Mouse (Mus musculus) limb, embryonic 14.5 days (tissue): Measurements from ENCODE around the gene Isx. TPM values are rescaled to one million over a fixed set of nuclear protein-coding genes. Genes with fewer than 3 reads are reported as not detected.

Source experiments
- ATAC-seq: fragments of 200-750 bp; cut with Nextera tagmentation; 2 replicates; pipeline ENCODE4 v1.8.0; 2017; ENCODE audit warnings: low read depth, moderate number of reproducible peaks, moderate TSS enrichment; ENCODE audit not compliant: low FRiP score
- DNase-seq: peaks from one replicate; pipeline ENCODE4 v3.0.0-alpha.2; 2015; ENCODE audit warnings: low spot score
- H3K27ac ChIP-seq: fragments of 300-500 bp; sonication (generic); replicated peaks from 2 replicates; pipeline ENCODE4 v1.5.1; 2014; ENCODE audit warnings: low read depth, mild to moderate bottlenecking, low read length, moderate library complexity, mixed read lengths
- H3K27me3 ChIP-seq: fragments of 300-500 bp; sonication (generic); 2 replicates; pipeline ENCODE4 v1.6.1; 2014; ENCODE audit warnings: low read length, mixed read lengths; ENCODE audit not compliant: control insufficient read depth, insufficient read depth
- H3K36me3 ChIP-seq: fragments of 300-500 bp; sonication (generic); 2 replicates; pipeline ENCODE4 v1.6.1; 2014; ENCODE audit warnings: mild to moderate bottlenecking, low read length, moderate library complexity, mixed read lengths; ENCODE audit not compliant: control insufficient read depth, insufficient read depth
- H3K4me1 ChIP-seq: fragments of 300-500 bp; sonication (generic); 2 replicates; pipeline ENCODE4 v1.6.1; 2014; ENCODE audit warnings: antibody characterized with exemption, low read length, mixed read lengths; ENCODE audit not compliant: control insufficient read depth, insufficient read depth
- H3K4me2 ChIP-seq: fragments of 300-500 bp; sonication (generic); replicated peaks from 2 replicates; pipeline ENCODE4 v1.6.1; 2014; ENCODE audit warnings: low read depth, mild to moderate bottlenecking, low read length, moderate library complexity; ENCODE audit not compliant: severe bottlenecking
- H3K4me3 ChIP-seq: fragments of 300-500 bp; sonication (generic); replicated peaks from 2 replicates; pipeline ENCODE4 v1.5.1; 2014; ENCODE audit warnings: low read length
- H3K9ac ChIP-seq: fragments of 300-500 bp; sonication (generic); 2 replicates; pipeline ENCODE4 v1.6.1; 2014; ENCODE audit warnings: mild to moderate bottlenecking, low read depth, low read length, moderate library complexity; ENCODE audit not compliant: severe bottlenecking
- H3K9me3 ChIP-seq: fragments of 300-500 bp; sonication (generic); 2 replicates; pipeline ENCODE4 v1.6.1; 2016; ENCODE audit warnings: low read length; ENCODE audit not compliant: control insufficient read depth
- POLR2A ChIP-seq: fragments of 200-500 bp; IDR thresholded peaks from 2 replicates; pipeline ENCODE4 v1.8.0; 2012; ENCODE audit warnings: inconsistent platforms, mild to moderate bottlenecking, moderate library complexity, borderline replicate concordance; ENCODE audit not compliant: insufficient read depth, insufficient read length; ENCODE audit errors: extremely low read depth
- WGBS: fragments of 180-500 bp; shearing (Covaris S2); extraction: QIAGEN DNeasy Blood & Tissue Kit; methylation state at CpG from one replicate; pipeline ENCODE4 v1.1.7; 2014; 5-methylcytosine and 5-hydroxymethylcytosine counted together
- polyA plus RNA-seq, 2 experiments: library from polyadenylated mRNA; depleted of rRNA in 1 of 2; stranded (reverse) in 1 of 2; unstranded in 1 of 2; fragments of >200 nt; fragmentation: Nextera tagmentation in 1 of 2; extraction: Ambion mirVana in 1 of 2; gene quantifications; 2 replicates each; pipeline versions ENCODE4 v1.2.1 to v1.2.3; 2012 to 2014

Isx gene
- polyA plus RNA-seq (2012; rRNA removed) (0.18 and 0.27 TPM in 2 replicates), polyA plus RNA-seq (2014; fragmentation: Nextera tagmentation; extraction: Ambion mirVana) (0.14 TPM in 1 of 2 replicates, not detected in the other)

DNA sequence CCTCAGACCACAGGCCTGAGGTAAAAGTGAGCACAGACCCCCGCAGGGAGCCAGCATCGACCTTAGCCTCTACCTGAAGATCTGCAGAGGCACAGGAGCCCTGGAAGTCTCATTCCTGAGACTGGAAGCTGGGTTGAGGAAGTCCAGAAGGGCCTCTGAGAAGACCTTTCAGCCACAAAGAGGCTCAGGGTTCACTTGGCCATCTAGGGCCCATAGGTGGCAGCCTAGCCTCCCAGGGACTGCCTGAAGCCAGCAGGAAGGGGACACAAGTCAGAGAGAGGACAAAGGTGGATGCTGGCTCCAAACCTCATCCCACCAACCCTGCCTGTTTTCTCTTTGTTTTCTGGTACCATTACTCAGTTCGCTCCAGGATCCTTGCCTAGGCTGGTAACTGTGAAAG lies at the start of gene Isx:
Isx (plus strand) TSS at position 234 of the 400 bp plus-strand sequence.
- 89% methylated on average over 3 of the region's 3 CpGs for WGBS
- no peak for TF ChIP-seq POLR2A
- Histone ChIP-seq H3K4me1 (peaks cover 8% of the 10 kb centered on the region; the same call in 1 of the 2 replicates), H3K27ac (no peak within 1 kb of the TSS), H3K4me2 (no peak within 1 kb of the TSS; the same call in 1 of the 2 replicates), H3K9me3 (no peaks in the 10 kb centered on the region), H3K4me3 (no peak within 1 kb of the TSS), H3K27me3 (no peaks in the 10 kb centered on the region), H3K36me3 (no peaks in the 10 kb centered on the region), H3K9ac (no peak within 1 kb of the TSS)
- no peak for DNase-seq
- ATAC-seq, result no peak

DNA sequence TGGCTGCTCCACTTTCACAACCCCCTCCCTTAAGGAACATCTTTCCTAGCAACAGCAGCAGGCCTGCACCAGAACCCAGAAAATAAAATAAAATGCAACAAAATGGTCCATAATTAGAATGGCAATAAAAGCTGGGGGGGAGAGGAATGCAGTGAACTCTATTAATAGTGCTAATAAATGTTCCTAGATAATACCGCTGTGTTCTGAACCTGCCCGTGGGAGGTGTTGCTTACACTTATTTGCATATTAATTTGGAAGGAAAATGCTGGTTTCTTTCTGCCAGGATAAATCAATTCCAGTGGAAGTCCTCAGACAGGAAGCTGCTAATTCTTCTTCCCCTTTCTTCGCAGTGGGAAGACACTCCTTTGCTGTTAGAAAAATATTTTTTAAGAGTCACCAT lies 45.3 kb upstream of the Isx start:
- WGBS, result 43% methylated on average over 3 of the region's 3 CpGs
- DNase-seq (no peak), ATAC-seq (no peak)
- no peaks in the 10 kb centered on the region for H3K36me3 ChIP-seq
- H3K4me1 ChIP-seq, result no peaks in the 10 kb centered on the region
- H3K27ac ChIP-seq, result no peak overlapping the region
- H3K9me3 ChIP-seq, result no peaks in the 10 kb centered on the region
- H3K9ac ChIP-seq, result no peak overlapping the region
- H3K4me3 ChIP-seq, result no peak overlapping the region
- no peaks in the 10 kb centered on the region for H3K27me3 ChIP-seq
- TF ChIP-seq POLR2A, result no peak
- H3K4me2 ChIP-seq, result no peak overlapping the region

DNA sequence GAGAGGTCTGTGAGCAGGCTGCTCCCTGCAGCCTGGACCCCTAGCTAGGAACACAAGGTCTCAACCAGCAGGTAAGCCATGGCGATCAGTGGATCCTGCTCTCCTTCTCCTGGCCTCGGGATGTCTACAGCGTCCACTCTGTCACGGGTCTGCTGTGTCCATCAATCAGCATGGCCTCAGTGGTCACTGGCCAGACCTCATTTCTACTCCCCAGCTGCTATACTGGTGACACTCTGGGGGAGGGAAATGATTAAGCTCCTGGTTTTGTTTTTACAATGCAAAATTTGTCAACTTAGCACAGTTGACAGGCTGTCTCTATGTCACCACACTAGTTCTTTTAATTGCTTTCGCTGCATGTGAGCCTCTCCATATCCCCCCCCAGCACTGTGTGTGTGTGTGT lies 41.7 kb upstream of the Isx start:
- TF ChIP-seq POLR2A, result no peak
- 62% methylated on average over 5 of the region's 5 CpGs for whole genome bisulfite sequencing
- Histone ChIP-seq H3K9me3 (no peaks in the 10 kb centered on the region), H3K4me2 (no peak overlapping the region), H3K27ac (no peak overlapping the region), H3K9ac (no peak overlapping the region), H3K4me1 (no peaks in the 10 kb centered on the region), H3K27me3 (no peaks in the 10 kb centered on the region), H3K36me3 (no peaks in the 10 kb centered on the region), H3K4me3 (no peak overlapping the region)
- ATAC-seq (no peak), DNase-seq (no peak)

DNA sequence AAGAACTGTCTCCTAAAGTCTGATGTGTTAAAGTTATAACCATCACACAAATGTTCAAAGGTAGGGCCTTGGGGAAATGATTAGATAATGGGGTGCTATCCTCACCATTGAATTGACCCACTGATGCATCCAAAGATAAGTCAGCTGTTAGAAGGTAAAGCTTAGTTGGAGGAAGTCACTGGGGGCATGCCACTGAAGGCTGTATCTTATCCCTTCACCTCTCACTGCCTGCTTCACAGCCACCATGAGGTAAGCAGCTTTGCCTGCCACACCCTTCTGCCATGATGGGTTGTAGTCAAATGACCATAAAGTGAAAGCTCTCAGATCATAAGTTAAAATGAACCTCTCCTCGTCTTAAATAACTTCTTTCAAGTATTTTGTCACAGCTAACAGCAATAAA lies 38.7 kb upstream of the Isx start:
- DNase-seq (no peak), ATAC-seq (no peak)
- H3K4me3 ChIP-seq, result no peak overlapping the region
- H3K9ac ChIP-seq, result no peak overlapping the region
- H3K36me3 ChIP-seq, result no peaks in the 10 kb centered on the region
- no peaks in the 10 kb centered on the region for H3K27me3 ChIP-seq
- no peaks in the 10 kb centered on the region for H3K9me3 ChIP-seq
- no peak for TF ChIP-seq POLR2A
- no peak overlapping the region for H3K4me2 ChIP-seq
- no peaks in the 10 kb centered on the region for H3K4me1 ChIP-seq
- H3K27ac ChIP-seq, result no peak overlapping the region
- 56% methylated on average over 1 of the region's 1 CpGs for WGBS

DNA sequence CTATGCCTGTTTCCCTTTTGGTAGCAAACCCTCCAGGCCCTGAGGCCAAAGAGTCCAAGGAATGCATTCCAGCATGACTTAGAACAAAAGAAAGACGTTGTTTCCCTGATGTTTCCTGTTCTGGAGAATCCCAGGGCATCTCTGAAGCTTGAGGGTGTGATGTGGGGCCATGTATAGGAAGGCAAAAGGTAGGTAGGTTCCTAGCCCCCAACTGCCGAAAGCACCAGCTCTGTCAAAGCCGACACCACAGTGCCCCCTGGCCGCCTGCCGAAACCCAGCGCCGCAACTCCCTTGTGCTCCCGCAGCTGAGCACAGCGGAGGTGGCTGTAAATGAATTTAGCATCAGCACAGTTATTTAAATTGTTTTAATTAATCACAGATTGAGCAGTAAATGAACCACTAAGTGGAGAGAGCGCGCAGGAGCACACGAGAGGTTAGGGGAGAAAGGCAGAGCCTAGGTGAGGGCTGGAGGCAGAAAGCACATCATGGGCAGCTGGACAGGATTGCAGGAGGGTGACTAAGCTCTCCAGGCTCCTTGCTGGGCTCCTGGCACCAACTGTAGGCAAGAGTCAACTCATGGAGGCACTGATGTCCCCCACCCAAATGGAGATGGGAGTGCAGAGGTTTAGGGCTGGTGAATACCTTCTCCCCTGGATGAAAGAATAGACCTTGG lies 25.5 kb upstream of the Isx start:
- H3K36me3 ChIP-seq, result no peaks in the 10 kb centered on the region
- no peak overlapping the region for H3K4me2 ChIP-seq
- no peak overlapping the region for H3K9ac ChIP-seq
- ATAC-seq (no peak), DNase-seq (no peak)
- 21% methylated on average over 12 of the region's 12 CpGs for WGBS
- H3K27ac ChIP-seq, result no peak overlapping the region
- TF ChIP-seq POLR2A, result no peak
- H3K27me3 ChIP-seq, result no peaks in the 10 kb centered on the region
- H3K9me3 ChIP-seq, result no peaks in the 10 kb centered on the region
- no peaks in the 10 kb centered on the region for H3K4me1 ChIP-seq
- H3K4me3 ChIP-seq, result no peak overlapping the region

DNA sequence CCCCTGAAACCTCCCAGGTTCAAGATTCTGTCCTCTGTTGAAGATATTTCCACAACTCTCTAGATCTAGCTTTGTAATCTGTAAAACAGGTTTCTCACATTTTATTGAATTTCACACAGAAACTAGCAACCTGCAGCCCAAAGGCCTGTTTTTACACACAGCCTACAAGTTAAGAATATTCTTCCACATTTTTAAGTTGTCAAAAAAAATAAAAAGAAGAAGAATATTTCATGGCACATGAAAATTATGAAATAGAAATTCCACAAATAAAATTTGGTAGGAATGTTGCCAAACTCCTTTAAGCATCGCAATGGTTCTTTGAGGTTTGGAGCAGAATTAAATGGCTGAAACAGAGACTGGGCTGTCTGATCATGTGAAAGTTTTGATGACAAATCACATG lies 24.3 kb upstream of the Isx start:
- Histone ChIP-seq H3K4me1 (no peaks in the 10 kb centered on the region), H3K9ac (no peak overlapping the region), H3K27me3 (no peaks in the 10 kb centered on the region), H3K36me3 (no peaks in the 10 kb centered on the region), H3K4me2 (no peak overlapping the region), H3K4me3 (no peak overlapping the region), H3K27ac (no peak overlapping the region), H3K9me3 (no peaks in the 10 kb centered on the region)
- no peak for TF ChIP-seq POLR2A
- 77% methylated on average over 1 of the region's 1 CpGs for WGBS
- DNase-seq, result no peak
- no peak for ATAC-seq
